Mouse (Mus musculus): ENCODE data around the gene Acly. TPM values are rescaled to one million over a fixed set of nuclear protein-coding genes. Genes with fewer than 3 reads are reported as not detected.

Acly gene
- polyA plus RNA-seq (2014; fragmentation: Illumina TruSeq; extraction: RNeasy Lipid Tissue Mini Kit (QIAGEN cat#74804); ENCODE audit: low read depth, low replicate concordance): 16.8 TPM

DNA sequence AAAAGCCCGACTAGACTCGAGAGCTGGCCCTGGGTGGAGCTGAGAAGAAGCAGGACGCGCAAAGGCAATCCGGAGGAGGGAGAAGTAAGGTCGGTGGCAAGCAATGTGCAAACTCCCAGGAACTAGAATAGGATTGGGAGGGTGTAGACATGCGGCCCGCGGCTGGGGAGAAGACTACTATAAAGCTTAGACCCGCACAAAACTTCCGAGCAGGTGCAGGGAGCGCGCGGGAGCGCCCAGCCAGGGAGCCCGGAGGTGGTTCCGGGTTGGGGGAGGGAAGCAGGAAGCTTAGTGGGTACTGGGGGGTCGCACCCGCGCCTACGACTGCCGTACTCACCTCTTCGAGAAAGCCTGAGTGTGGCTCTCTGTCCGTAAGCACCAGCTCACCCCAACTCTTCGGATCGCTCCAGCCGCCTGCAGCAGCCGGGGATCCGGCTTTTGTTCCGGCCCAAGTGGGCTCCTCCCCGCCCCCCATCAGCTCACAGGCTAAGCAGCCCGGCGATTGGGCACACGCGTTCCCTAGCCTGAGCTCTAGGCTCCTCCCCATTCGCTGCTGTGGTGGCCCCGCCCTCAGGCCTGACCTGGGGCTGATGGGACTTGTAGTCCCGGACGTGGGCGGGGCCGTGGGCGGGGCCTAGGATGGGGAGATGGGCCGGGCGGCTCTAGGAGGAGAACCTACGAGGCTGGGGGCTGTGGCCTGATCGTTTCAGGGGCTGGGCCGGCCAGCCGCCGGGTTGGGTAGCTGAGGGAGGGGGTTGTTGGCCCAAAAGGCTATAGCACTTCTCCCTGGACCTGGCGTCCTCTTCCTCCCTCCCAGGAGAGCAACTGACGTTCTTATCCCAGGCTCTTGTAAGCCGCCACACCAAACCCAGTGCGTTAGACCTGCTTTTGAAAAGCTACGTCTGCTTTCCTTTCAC is at the start of gene Acly:
Gene Acly, minus strand, starts transcription at position 543 of the 917 bp plus-strand sequence.

DNA sequence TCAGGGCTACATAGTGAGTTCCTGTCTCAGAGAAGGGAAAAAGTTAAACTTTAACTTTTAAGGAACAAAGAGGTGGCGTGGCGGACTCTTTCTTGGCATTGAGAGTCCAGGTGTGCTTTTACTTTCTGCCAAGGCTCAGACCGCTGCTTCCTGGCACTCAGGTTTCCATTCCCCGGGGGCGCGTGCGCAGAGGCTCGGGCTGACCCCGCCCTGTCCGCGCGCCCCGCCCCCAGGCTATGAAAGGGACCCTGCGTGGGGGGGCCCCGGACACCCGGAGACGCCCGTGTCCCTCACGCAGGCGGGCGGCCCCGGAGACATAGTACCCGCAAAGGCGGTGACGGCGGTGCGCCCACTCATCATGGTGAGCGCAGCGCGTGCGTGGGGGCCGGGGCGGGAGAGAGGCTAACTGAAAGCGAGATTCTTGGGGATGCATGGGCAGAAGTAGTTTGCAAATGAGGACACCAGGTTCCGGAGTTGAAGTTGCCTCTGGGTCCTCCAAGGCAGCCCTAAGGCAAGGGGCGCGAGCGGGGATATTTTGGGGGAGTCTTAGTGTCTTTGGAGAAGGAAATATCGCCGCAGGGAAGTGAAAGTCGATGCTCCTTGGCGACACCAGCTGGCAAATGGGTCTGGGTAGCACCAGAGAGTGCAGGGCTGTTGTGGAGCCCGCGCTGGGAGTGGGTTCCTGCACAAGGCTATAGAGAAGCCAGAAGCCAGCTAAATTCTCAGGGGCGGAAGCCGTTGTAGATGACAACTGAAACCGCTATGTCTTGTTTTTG is 47.1 kb upstream of the Acly start, which contains the start of gene Cnp:
Gene Cnp, plus strand, starts transcription at position 197 of the 776 bp plus-strand sequence.

DNA sequence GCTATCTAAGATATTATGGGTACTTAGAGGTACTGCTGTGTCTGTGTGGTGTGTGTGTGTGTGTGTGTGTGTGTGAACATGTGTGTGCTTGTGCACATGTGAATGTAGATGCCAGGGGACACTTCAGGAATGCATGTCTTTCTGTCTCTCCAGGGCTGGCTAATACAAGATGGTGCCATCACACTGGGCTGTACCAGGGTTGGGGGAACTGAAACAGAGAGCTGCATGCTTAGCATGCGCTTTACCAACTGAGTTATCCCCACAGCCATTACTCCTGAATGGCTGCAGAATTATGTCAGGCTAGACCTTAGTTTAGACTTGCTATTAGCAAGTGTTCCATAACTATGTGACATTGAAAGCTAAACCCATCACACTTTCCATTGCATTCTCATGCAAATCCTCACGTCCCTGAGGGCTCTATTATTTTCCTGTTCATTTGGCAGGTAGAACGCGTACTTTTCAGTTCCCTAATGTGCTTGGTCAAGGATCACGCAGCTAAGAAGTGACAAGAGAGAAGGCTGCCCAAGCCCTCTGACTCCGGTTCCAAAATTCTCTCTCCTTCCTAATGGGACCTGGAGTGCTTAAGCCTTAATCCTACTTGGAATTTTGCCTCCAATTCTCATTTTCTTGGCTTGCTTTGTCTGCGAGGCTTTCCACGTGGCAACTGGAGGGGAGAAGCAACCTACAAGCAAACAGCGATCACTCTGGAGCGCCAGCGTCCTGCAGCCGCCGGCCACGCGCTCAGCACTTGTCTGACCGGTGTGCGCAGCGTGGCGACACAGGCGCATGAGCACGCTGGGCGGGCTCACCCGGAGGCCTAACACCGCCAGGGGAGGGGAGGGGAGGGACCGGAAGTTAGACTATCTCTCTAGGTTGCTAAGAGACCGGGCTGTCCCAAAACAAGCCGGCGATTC is 17.3 kb upstream of the Acly start, which contains the start of gene Ttc25:
Gene Ttc25, plus strand, starts transcription at position 776 of the 914 bp plus-strand sequence.

DNA sequence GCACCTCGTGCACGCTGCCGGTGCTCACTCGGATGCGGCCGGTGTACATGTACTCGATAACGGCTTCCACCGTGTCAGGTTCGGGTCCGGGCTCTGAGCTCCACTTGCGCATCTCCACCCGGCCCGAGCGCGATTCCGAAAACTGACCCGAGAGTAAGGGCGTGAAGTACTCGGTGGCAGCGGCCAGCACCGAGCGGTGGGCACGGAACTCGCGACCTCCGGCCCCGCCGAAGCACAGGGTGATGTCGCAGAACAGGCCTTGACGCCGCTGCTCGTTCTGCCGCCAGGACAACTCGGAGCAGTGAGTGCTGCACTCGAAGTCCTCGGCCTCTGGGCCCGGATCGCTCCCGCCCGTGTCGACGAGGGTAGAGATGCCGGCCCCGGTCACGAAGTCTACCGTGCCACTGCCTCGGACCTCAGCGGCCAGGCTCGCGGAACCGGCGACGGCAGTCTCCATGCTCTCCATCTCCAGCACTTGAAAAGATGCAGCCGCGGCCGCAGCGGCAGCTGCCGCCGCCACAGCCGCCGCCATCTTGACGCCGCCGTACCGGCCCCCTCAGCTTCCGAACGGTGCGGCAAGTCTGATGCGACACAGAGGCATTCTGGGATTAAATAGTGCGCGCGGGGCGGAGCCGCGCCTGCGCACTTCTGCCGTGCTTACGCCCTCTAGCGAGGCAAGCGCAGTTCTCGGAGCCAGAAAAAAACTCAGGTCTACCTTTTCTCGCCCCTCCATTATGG is 55.4 kb downstream of the Acly start, which contains the start of gene Klhl11:
Gene Klhl11, minus strand, starts transcription at position 545 of the 738 bp plus-strand sequence.

DNA sequence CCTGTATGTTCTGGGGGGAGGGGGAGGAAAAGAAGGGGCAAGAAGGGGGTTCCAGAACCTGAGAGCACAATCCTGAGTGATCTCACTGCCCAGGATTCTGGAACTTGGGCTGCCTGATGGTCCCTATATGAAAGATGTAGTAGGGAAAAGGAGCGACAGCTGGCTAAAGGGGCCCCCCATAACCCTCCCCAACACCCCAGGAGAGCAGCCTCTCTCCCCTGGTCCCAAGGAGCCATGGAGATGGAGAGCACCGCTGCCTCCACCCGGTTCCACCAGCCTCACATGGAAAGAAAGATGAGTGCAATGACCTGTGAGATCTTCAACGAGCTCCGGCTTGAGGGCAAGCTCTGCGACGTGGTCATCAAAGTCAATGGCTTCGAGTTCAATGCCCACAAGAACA is 86.0 kb downstream of the Acly start, which contains the start of the genes Nt5c3b and Klhl10:
Gene Nt5c3b, minus strand, starts transcription at position 12 of the 400 bp plus-strand sequence.
Gene Klhl10, plus strand, starts transcription at position 121 of the 400 bp plus-strand sequence.

Other genes with a start within 250 kb of the Acly start
- gene Eif1, start 208.1 kb downstream of the Acly start, polyA plus RNA-seq (2014; fragmentation: Illumina TruSeq; extraction: RNeasy Lipid Tissue Mini Kit (QIAGEN cat#74804); ENCODE audit: low read depth, low replicate concordance): 2,357 TPM
- gene Gast, start 193.6 kb downstream of the Acly start, polyA plus RNA-seq (2014; fragmentation: Illumina TruSeq; extraction: RNeasy Lipid Tissue Mini Kit (QIAGEN cat#74804); ENCODE audit: low read depth, low replicate concordance): not detected
- gene Hap1, start 171.9 kb downstream of the Acly start, polyA plus RNA-seq (2014; fragmentation: Illumina TruSeq; extraction: RNeasy Lipid Tissue Mini Kit (QIAGEN cat#74804); ENCODE audit: low read depth, low replicate concordance): 4.7 TPM
- 1.8 TPM for gene Jup, start 130.2 kb downstream of the Acly start, polyA plus RNA-seq (2014; fragmentation: Illumina TruSeq; extraction: RNeasy Lipid Tissue Mini Kit (QIAGEN cat#74804); ENCODE audit: low read depth, low replicate concordance)
- gene P3h4, start 113.2 kb downstream of the Acly start, polyA plus RNA-seq (2014; fragmentation: Illumina TruSeq; extraction: RNeasy Lipid Tissue Mini Kit (QIAGEN cat#74804); ENCODE audit: low read depth, low replicate concordance): 2.7 TPM
- gene Fkbp10, start 112.3 kb downstream of the Acly start, polyA plus RNA-seq (2014; fragmentation: Illumina TruSeq; extraction: RNeasy Lipid Tissue Mini Kit (QIAGEN cat#74804); ENCODE audit: low read depth, low replicate concordance): 0.39 TPM
- 56.1 TPM for gene Nt5c3b, start 86.2 kb downstream of the Acly start, polyA plus RNA-seq (2014; fragmentation: Illumina TruSeq; extraction: RNeasy Lipid Tissue Mini Kit (QIAGEN cat#74804); ENCODE audit: low read depth, low replicate concordance)
- gene Klhl10, start 86.1 kb downstream of the Acly start, polyA plus RNA-seq (2014; fragmentation: Illumina TruSeq; extraction: RNeasy Lipid Tissue Mini Kit (QIAGEN cat#74804); ENCODE audit: low read depth, low replicate concordance): 256 TPM
- 25.2 TPM for gene Klhl11, start 55.3 kb downstream of the Acly start, polyA plus RNA-seq (2014; fragmentation: Illumina TruSeq; extraction: RNeasy Lipid Tissue Mini Kit (QIAGEN cat#74804); ENCODE audit: low read depth, low replicate concordance)
- gene Ttc25, start 17.6 kb upstream of the Acly start, polyA plus RNA-seq (2014; fragmentation: Illumina TruSeq; extraction: RNeasy Lipid Tissue Mini Kit (QIAGEN cat#74804); ENCODE audit: low read depth, low replicate concordance): 67.7 TPM
- 1.2 TPM for gene Cnp, start 46.9 kb upstream of the Acly start, polyA plus RNA-seq (2014; fragmentation: Illumina TruSeq; extraction: RNeasy Lipid Tissue Mini Kit (QIAGEN cat#74804); ENCODE audit: low read depth, low replicate concordance)
- gene Nkiras2, start 91.2 kb upstream of the Acly start, polyA plus RNA-seq (2014; fragmentation: Illumina TruSeq; extraction: RNeasy Lipid Tissue Mini Kit (QIAGEN cat#74804); ENCODE audit: low read depth, low replicate concordance): 13.0 TPM
- gene Dnajc7, start 92.2 kb upstream of the Acly start, polyA plus RNA-seq (2014; fragmentation: Illumina TruSeq; extraction: RNeasy Lipid Tissue Mini Kit (QIAGEN cat#74804); ENCODE audit: low read depth, low replicate concordance): 259 TPM
- 0.11 TPM for gene Zfp385c, start 164.5 kb upstream of the Acly start, polyA plus RNA-seq (2014; fragmentation: Illumina TruSeq; extraction: RNeasy Lipid Tissue Mini Kit (QIAGEN cat#74804); ENCODE audit: low read depth, low replicate concordance)
- 6.3 TPM for gene Dhx58, start 176.3 kb upstream of the Acly start, polyA plus RNA-seq (2014; fragmentation: Illumina TruSeq; extraction: RNeasy Lipid Tissue Mini Kit (QIAGEN cat#74804); ENCODE audit: low read depth, low replicate concordance)
- 2.8 TPM for gene Kat2a, start 184.5 kb upstream of the Acly start, polyA plus RNA-seq (2014; fragmentation: Illumina TruSeq; extraction: RNeasy Lipid Tissue Mini Kit (QIAGEN cat#74804); ENCODE audit: low read depth, low replicate concordance)
- gene Hspb9, start 185.8 kb upstream of the Acly start, polyA plus RNA-seq (2014; fragmentation: Illumina TruSeq; extraction: RNeasy Lipid Tissue Mini Kit (QIAGEN cat#74804); ENCODE audit: low read depth, low replicate concordance): 93.0 TPM
- gene Rab5c, start 210.2 kb upstream of the Acly start, polyA plus RNA-seq (2014; fragmentation: Illumina TruSeq; extraction: RNeasy Lipid Tissue Mini Kit (QIAGEN cat#74804); ENCODE audit: low read depth, low replicate concordance): 10.5 TPM
- gene Kcnh4, start 231.9 kb upstream of the Acly start, polyA plus RNA-seq (2014; fragmentation: Illumina TruSeq; extraction: RNeasy Lipid Tissue Mini Kit (QIAGEN cat#74804); ENCODE audit: low read depth, low replicate concordance): not detected
- not detected for gene Hcrt, start 234.9 kb upstream of the Acly start, polyA plus RNA-seq (2014; fragmentation: Illumina TruSeq; extraction: RNeasy Lipid Tissue Mini Kit (QIAGEN cat#74804); ENCODE audit: low read depth, low replicate concordance)
- gene Ghdc, start 243.0 kb upstream of the Acly start, polyA plus RNA-seq (2014; fragmentation: Illumina TruSeq; extraction: RNeasy Lipid Tissue Mini Kit (QIAGEN cat#74804); ENCODE audit: low read depth, low replicate concordance): 0.18 TPM